Mouse (Mus musculus): ENCODE measurements around the gene Zap70. TPM values are rescaled to one million over a fixed set of nuclear protein-coding genes. Genes with fewer than 3 reads are reported as not detected.

The Zap70 gene
- total and polyA plus RNA-seq, 3 experiments: 0.23 to 0.25 TPM; not detected in 1

DNA sequence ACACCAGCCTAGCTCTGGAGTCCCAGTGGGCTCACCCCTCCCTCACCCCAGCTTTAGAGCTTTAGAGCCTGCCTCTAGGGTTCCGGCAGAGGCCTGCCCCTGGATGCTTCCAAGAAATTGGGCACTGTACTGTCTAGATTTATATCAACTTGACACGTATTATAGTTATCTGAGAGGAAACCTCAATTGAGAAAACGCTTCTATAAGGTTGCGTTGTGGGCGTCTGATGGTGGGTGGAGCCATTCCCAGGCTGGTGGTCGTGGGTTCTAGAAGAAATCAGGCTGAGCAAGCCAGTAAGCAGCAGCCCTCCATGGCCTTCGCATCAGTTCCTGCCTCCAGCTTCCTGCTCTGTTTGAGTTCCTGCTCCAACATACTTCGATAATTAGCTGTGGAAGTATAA lies 537 bp upstream of the Zap70 start:
- no peak for TF ChIP-seq TBP (conservative IDR thresholded peaks at IDR 0.05; ENCODE audit: low read depth, low read length)
- no peak for TF ChIP-seq JUND (conservative IDR thresholded peaks at IDR 0.05; ENCODE audit: low read depth, low read length)
- no peak for TF ChIP-seq RCOR1 (conservative IDR thresholded peaks at IDR 0.05; ENCODE audit: low read depth, low read length)
- no peak for TF ChIP-seq ZC3H11A (IDR thresholded peaks at IDR 0.05; ENCODE audit: low read depth, low read length)
- TF ChIP-seq KAT2A (IDR thresholded peaks at IDR 0.05; ENCODE audit: insufficient replicate concordance, low read length): no peak
- no peak for TF ChIP-seq USF2 (conservative IDR thresholded peaks at IDR 0.05; ENCODE audit: low read depth, low read length)
- TF ChIP-seq NRF1 (IDR thresholded peaks at IDR 0.05; ENCODE audit: low read depth, low read length): no peak
- TF ChIP-seq UBTF (IDR thresholded peaks at IDR 0.05; ENCODE audit: low read depth, low read length): no peak
- no peak for TF ChIP-seq MXI1 (IDR thresholded peaks at IDR 0.05; ENCODE audit: low read depth, low read length)
- TF ChIP-seq TCF12 (IDR thresholded peaks at IDR 0.05; ENCODE audit: low read depth, low read length): no peak
- TF ChIP-seq IRF4 (IDR thresholded peaks at IDR 0.05; ENCODE audit: low read depth, low read length): no peak
- no peak for TF ChIP-seq SIN3A (IDR thresholded peaks at IDR 0.05; ENCODE audit: low read length)
- no peaks in the 10 kb centered on the region for H3K79me2 ChIP-seq (replicated peaks; ENCODE audit: control insufficient read depth, extremely low read depth, insufficient read depth, poor library complexity, severe bottlenecking)
- H3K36me3 ChIP-seq (replicated peaks in 1 of 2; ENCODE audit: control insufficient read depth in 1 of 2, insufficient read depth in 1 of 2, low read length in 1 of 2): no peaks in the 10 kb centered on the region
- no peak overlapping the region for H3K4me2 ChIP-seq (ENCODE audit: insufficient read depth, low read depth, poor library complexity, severe bottlenecking)
- H3K9me3 ChIP-seq (replicated peaks; ENCODE audit: low read length): no peaks in the 10 kb centered on the region
- H3K27me3 ChIP-seq (replicated peaks): no peaks in the 10 kb centered on the region
- no peak for DNase-seq (ENCODE audit: extremely low read depth)
- in situ Hi-C loops (cut with MboI; ENCODE audit: low pct_ligation_motif_present, low pct_unique_long_range_greater_than_20kb, low sequenced_read_pairs) (no loop called here), dilution Hi-C loops (cut with MboI; ENCODE audit: extremely low pct_ligation_motif_present, extremely low pct_unique_long_range_greater_than_20kb, low sequenced_read_pairs) (no loop called here)
- H3K27ac ChIP-seq (ENCODE audit: insufficient read depth, low read depth): no peak overlapping the region
- H3K4me1 ChIP-seq (ENCODE audit: control insufficient read depth in 1 of 2, insufficient read depth in 2 of 2): peaks cover 1 to 5% of the 10 kb centered on the region in 2 experiments; a peak in 2 of 4 replicates
- H3K9ac ChIP-seq (ENCODE audit: insufficient read depth, low read depth): no peak overlapping the region
- H3K4me3 ChIP-seq (replicated peaks in 1 of 3; ENCODE audit: low read depth in 2 of 3, low read length in 2 of 3, poor library complexity in 1 of 3): no peak overlapping the region

DNA sequence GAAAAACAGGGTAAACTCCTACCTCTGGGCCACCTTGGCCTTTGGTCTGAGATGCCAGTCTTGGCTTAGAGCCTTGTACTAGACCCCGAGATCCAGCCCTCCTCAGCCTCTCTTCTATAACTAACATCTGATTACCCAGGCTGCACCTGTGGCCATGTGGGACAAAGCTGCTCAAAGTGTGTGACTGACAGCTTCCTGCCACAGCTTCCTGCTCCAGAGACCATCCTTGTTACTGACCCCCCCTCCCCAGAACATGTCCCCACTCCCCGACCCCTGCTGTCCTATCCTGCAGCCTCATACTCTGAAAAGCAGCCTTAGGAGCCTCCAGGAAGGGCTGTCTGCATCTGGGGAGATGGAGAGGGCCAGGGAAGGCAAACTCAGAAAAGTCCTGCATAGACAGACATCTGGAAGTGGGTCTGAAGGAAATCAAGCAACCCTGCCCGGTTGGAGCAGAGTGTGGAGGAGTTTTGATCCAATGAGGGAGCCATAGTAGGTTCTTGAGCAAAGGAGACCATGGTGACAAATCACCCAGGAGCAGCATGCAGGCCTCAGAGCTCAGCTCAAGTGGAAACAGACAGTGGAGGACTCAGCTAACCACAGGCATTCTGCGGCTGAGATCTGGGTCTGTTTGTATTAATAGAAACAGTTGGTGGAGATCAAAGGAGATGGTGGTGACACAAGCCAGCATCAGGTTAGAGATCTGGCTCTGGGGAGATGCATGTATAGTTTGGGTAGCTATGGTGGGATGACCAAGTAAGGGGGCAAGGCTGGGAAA lies 5.0 kb downstream of the Zap70 start:
- Histone ChIP-seq H3K27me3 (replicated peaks) (no peaks in the 10 kb centered on the region), H3K79me2 (replicated peaks; ENCODE audit: control insufficient read depth, extremely low read depth, insufficient read depth, poor library complexity, severe bottlenecking) (no peaks in the 10 kb centered on the region), H3K4me2 (ENCODE audit: insufficient read depth, low read depth, poor library complexity, severe bottlenecking) (no peak overlapping the region), H3K4me1 (ENCODE audit: control insufficient read depth in 1 of 2, insufficient read depth in 2 of 2) (peaks cover 7 to 25% of the 10 kb centered on the region in 2 experiments; a peak in 2 of 4 replicates), H3K4me3 (replicated peaks in 1 of 3; ENCODE audit: low read depth in 2 of 3, low read length in 2 of 3, poor library complexity in 1 of 3) (no peak overlapping the region), H3K27ac (ENCODE audit: insufficient read depth, low read depth) (no peak overlapping the region), H3K9me3 (replicated peaks; ENCODE audit: low read length) (peaks cover 2% of the 10 kb centered on the region), H3K9ac (ENCODE audit: insufficient read depth, low read depth) (no peak overlapping the region), H3K36me3 (replicated peaks in 1 of 2; ENCODE audit: control insufficient read depth in 1 of 2, insufficient read depth in 1 of 2, low read length in 1 of 2) (no peaks in the 10 kb centered on the region)
- no peak for TF ChIP-seq JUND (conservative IDR thresholded peaks at IDR 0.05; ENCODE audit: low read depth, low read length)
- no peak for TF ChIP-seq MYC (IDR thresholded peaks at IDR 0.05; ENCODE audit: low read depth, low read length)
- TF ChIP-seq MXI1 (IDR thresholded peaks at IDR 0.05; ENCODE audit: low read depth, low read length): no peak
- dilution Hi-C loops (cut with MboI; ENCODE audit: extremely low pct_ligation_motif_present, extremely low pct_unique_long_range_greater_than_20kb, low sequenced_read_pairs) (no loop called here), in situ Hi-C loops (cut with MboI; ENCODE audit: low pct_ligation_motif_present, low pct_unique_long_range_greater_than_20kb, low sequenced_read_pairs) (no loop called here)
- DNase-seq (ENCODE audit: extremely low read depth): peak; percentile 37
